10 mouse cellular contexts compared by ENCODE assay signal in the genomic region with DNA sequence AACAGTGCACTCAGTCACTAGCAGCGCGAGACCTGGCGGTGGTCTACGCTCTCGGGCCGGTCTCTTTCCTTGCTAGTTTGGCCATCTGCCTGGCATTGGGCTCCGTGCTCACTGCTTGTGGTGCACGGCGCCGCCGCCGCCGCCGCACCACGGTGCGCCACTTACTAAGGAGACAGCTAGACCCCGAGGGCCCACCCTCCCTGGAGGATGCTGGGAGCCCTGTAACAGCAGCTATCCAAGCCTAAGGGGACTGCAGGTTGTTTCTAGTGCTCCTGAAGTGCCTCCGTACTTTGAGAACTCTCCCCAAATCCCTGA. TPM values are rescaled to one million over a fixed set of nuclear protein-coding genes. Genes with fewer than 3 reads are reported as not detected.
DNase-seq lines count a peak whose midpoint lies in the region; ATAC-seq and TF ChIP-seq lines count a peak whose summit lies in the region.
"Had no signal": no experiment of that assay in that cellular context is flagged by ENCODE, and none has a peak within 500 bp of the region (broad histone marks: within the 10 kb centered on the region; RNA-seq: fewer than 3 reads in every experiment).

No protein-coding gene starts in this region.

- H3K27ac ChIP-seq in heart, embryonic 11.5 days (ENCODE audit: low read depth, low read length): no peak overlapping the region
- no peak overlapping the region for H3K27ac ChIP-seq in forebrain, postnatal 0 days (ENCODE audit: low read depth, low read length)
- H3K27ac ChIP-seq in limb, embryonic 10.5 days: no peak overlapping the region
- no peak overlapping the region for H3K27ac ChIP-seq in stomach, embryonic 14.5 days (ENCODE audit: low read length)
- H3K27ac ChIP-seq: macrophage had no signal

- intact Hi-C loops in heart, postnatal 25 days (cut with DNase I): loop anchor here (5.0 kb wide), 1 partner anchor 63 kb away; no protein-coding TSS in a partner anchor

- peak overlapping the region; percentile 44 for H3K4me2 ChIP-seq in heart, embryonic 11.5 days
- H3K4me2 ChIP-seq in forebrain, postnatal 0 days (ENCODE audit: low read depth): peak overlapping the region; percentile 60
- peak overlapping the region; percentile 26 for H3K4me2 ChIP-seq in stomach, embryonic 14.5 days (replicated peaks; ENCODE audit: low read depth, low read length)

- no peak for ATAC-seq in heart, embryonic 11.5 days (replicated peaks; ENCODE audit: insufficient number of reproducible peaks, low FRiP score, low TSS enrichment)
- ATAC-seq in forebrain, postnatal 0 days: peak; percentile 57
- ATAC-seq in stomach, embryonic 14.5 days (ENCODE audit: insufficient number of reproducible peaks, insufficient read depth, low FRiP score, low read depth): no peak
- no peak for ATAC-seq in CD4-positive, CD25-positive, alpha-beta regulatory T cell, adult 4 months

- WGBS in heart, embryonic 11.5 days (ENCODE audit: insufficient replicate concordance): under 1% methylated on average over 18 of the region's 18 CpGs
- WGBS in forebrain, postnatal 0 days: under 1% methylated on average over 18 of the region's 18 CpGs
- 2% methylated on average over 18 of the region's 18 CpGs for WGBS in limb, embryonic 10.5 days
- WGBS in stomach, embryonic 14.5 days: 1% methylated on average over 18 of the region's 18 CpGs

- no peak for DNase-seq in heart, postnatal 25 days (ENCODE audit: low spot score)
- DNase-seq in R1 (ENCODE audit: low read depth, low spot score): peak; percentile 60
- DNase-seq in forebrain, postnatal 0 days: peak; percentile 66
- DNase-seq in limb, embryonic 10.5 days (ENCODE audit: low spot score): no peak
- no peak for DNase-seq in thymus, adult 18-20 months

- peak overlapping the region; percentile 16 for H3K4me3 ChIP-seq in heart, embryonic 11.5 days (ENCODE audit: low read depth, low read length)
- peak overlapping the region; percentile 28 for H3K4me3 ChIP-seq in forebrain, postnatal 0 days (ENCODE audit: low read depth, low read length)
- peak overlapping the region; percentile 22 for H3K4me3 ChIP-seq in limb, embryonic 10.5 days
- H3K4me3 ChIP-seq in stomach, embryonic 14.5 days (ENCODE audit: low read depth, low read length): peak overlapping the region; percentile 5

- H3K4me1 ChIP-seq in heart, embryonic 11.5 days (ENCODE audit: control insufficient read depth, insufficient read depth, low read length): peaks cover 16% of the 10 kb centered on the region; the same call in 1 of the 2 replicates
- peaks cover 8% of the 10 kb centered on the region; the same call in 1 of the 2 replicates for H3K4me1 ChIP-seq in forebrain, postnatal 0 days (ENCODE audit: insufficient read depth)
- peaks cover 27% of the 10 kb centered on the region for H3K4me1 ChIP-seq in limb, embryonic 10.5 days
- peaks cover 15% of the 10 kb centered on the region for H3K4me1 ChIP-seq in stomach, embryonic 14.5 days (ENCODE audit: control insufficient read depth, insufficient read depth, low read length)

- H3K9ac ChIP-seq in heart, embryonic 11.5 days (ENCODE audit: low read depth, low read length): no peak overlapping the region
- H3K9ac ChIP-seq in forebrain, postnatal 0 days: peak overlapping the region; percentile 48; the same call in 1 of the 2 replicates
- H3K9ac ChIP-seq in stomach, embryonic 14.5 days (replicated peaks; ENCODE audit: low read depth, low read length): no peak overlapping the region

- no peaks in the 10 kb centered on the region for H3K9me3 ChIP-seq in heart, embryonic 11.5 days (replicated peaks; ENCODE audit: control insufficient read depth, low read length)
- no peaks in the 10 kb centered on the region for H3K9me3 ChIP-seq in forebrain, postnatal 0 days (ENCODE audit: low read length)
- H3K9me3 ChIP-seq in limb, embryonic 10.5 days (replicated peaks): no peaks in the 10 kb centered on the region
- no peaks in the 10 kb centered on the region for H3K9me3 ChIP-seq in stomach, embryonic 14.5 days (ENCODE audit: control insufficient read depth, low read depth, low read length)
- H3K9me3 ChIP-seq: G1E had no signal

- H3K27me3 ChIP-seq in heart, embryonic 11.5 days (ENCODE audit: control insufficient read depth, insufficient read depth, low read length): peaks cover 81% of the 10 kb centered on the region
- peaks cover 39% of the 10 kb centered on the region for H3K27me3 ChIP-seq in forebrain, postnatal 0 days (ENCODE audit: insufficient read depth, low read length)
- peaks cover 99% of the 10 kb centered on the region for H3K27me3 ChIP-seq in limb, embryonic 10.5 days (ENCODE audit: low read depth, poor library complexity, severe bottlenecking)
- peaks cover 44% of the 10 kb centered on the region for H3K27me3 ChIP-seq in stomach, embryonic 14.5 days (ENCODE audit: control insufficient read depth, insufficient read depth, low read length)

- TF ChIP-seq CTCF in forebrain, postnatal 0 days (IDR thresholded peaks at IDR 0.05; ENCODE audit: low read depth): no peak

- no peaks in the 10 kb centered on the region for H3K36me3 ChIP-seq in heart, embryonic 11.5 days (ENCODE audit: control insufficient read depth, insufficient read depth, low read length)
- H3K36me3 ChIP-seq in forebrain, postnatal 0 days (ENCODE audit: insufficient read depth): peaks cover 22% of the 10 kb centered on the region
- peaks cover 11% of the 10 kb centered on the region for H3K36me3 ChIP-seq in limb, embryonic 10.5 days
- peaks cover 1% of the 10 kb centered on the region; the same call in 1 of the 2 replicates for H3K36me3 ChIP-seq in stomach, embryonic 14.5 days (ENCODE audit: control insufficient read depth, insufficient read depth, low read length)

RNA-seq across cellular contexts. Expression of gene Lrrc26, which starts 1.1 kb away (rescaled TPM):
- not detected in 2 replicates for polyA plus RNA-seq in heart, embryonic 11.5 days (2014; fragmentation: Nextera tagmentation; extraction: Ambion mirVana)
- not detected for total RNA-seq in heart, postnatal 25 days (2021)
- not detected in 2 replicates for total RNA-seq in forebrain, postnatal 0 days (2014; rRNA removed)
- polyA plus RNA-seq in forebrain, postnatal 0 days (2015; fragmentation: Nextera tagmentation; extraction: Ambion mirVana): 0.15 TPM in 1 of 2 replicates, not detected in the other
- not detected in 2 replicates for polyA plus RNA-seq in limb, embryonic 10.5 days (2016; fragmentation: Nextera tagmentation; extraction: Ambion mirVana)
- polyA plus RNA-seq in stomach, embryonic 14.5 days (2014; fragmentation: Nextera tagmentation; extraction: Ambion mirVana): 1.9 and 3.4 TPM in 2 replicates
- not detected for polyA plus RNA-seq in CD4-positive, CD25-positive, alpha-beta regulatory T cell, adult 4 months (2017; shearing (Covaris generic))
- total RNA-seq: G1E had no signal
- polyA plus RNA-seq: G1E, macrophage had no signal

RNA-seq across cellular contexts. Expression of gene Tmem210, which starts 2.8 kb away (rescaled TPM):
- polyA plus RNA-seq in heart, embryonic 11.5 days (2014; fragmentation: Nextera tagmentation; extraction: Ambion mirVana): not detected in 2 replicates
- total RNA-seq in heart, postnatal 25 days (2021): not detected
- not detected in 2 replicates for total RNA-seq in forebrain, postnatal 0 days (2014; rRNA removed)
- not detected in 2 replicates for polyA plus RNA-seq in forebrain, postnatal 0 days (2015; fragmentation: Nextera tagmentation; extraction: Ambion mirVana)
- polyA plus RNA-seq in limb, embryonic 10.5 days (2016; fragmentation: Nextera tagmentation; extraction: Ambion mirVana): not detected in 2 replicates
- not detected in 2 replicates for polyA plus RNA-seq in stomach, embryonic 14.5 days (2014; fragmentation: Nextera tagmentation; extraction: Ambion mirVana)
- polyA plus RNA-seq in CD4-positive, CD25-positive, alpha-beta regulatory T cell, adult 4 months (2017; shearing (Covaris generic)): not detected
- total RNA-seq: G1E had no signal
- polyA plus RNA-seq: G1E, macrophage had no signal

RNA-seq across cellular contexts. Expression of gene Anapc2, which starts 18.5 kb away (rescaled TPM):
- 73.0 and 76.1 TPM in 2 replicates for polyA plus RNA-seq in heart, embryonic 11.5 days (2014; fragmentation: Nextera tagmentation; extraction: Ambion mirVana)
- total RNA-seq in heart, postnatal 25 days (2021): 10 to 100 TPM; 38.4 to 40.7 TPM
- 30.2 and 37.9 TPM in 2 replicates for total RNA-seq in forebrain, postnatal 0 days (2014; rRNA removed)
- polyA plus RNA-seq in forebrain, postnatal 0 days (2015; fragmentation: Nextera tagmentation; extraction: Ambion mirVana): 90.7 and 108 TPM in 2 replicates
- polyA plus RNA-seq in limb, embryonic 10.5 days (2016; fragmentation: Nextera tagmentation; extraction: Ambion mirVana): 138 and 153 TPM in 2 replicates
- 108 and 116 TPM in 2 replicates for polyA plus RNA-seq in stomach, embryonic 14.5 days (2014; fragmentation: Nextera tagmentation; extraction: Ambion mirVana)
- 10 to 100 TPM; 34.8 to 54.1 TPM for polyA plus RNA-seq in CD4-positive, CD25-positive, alpha-beta regulatory T cell, adult 4 months (2017; shearing (Covaris generic))

RNA-seq across cellular contexts. Expression of gene Ssna1, which starts 18.5 kb away (rescaled TPM):
- polyA plus RNA-seq in heart, embryonic 11.5 days (2014; fragmentation: Nextera tagmentation; extraction: Ambion mirVana): 156 and 175 TPM in 2 replicates
- 10 to 100 TPM; 36.7 to 40.5 TPM for total RNA-seq in heart, postnatal 25 days (2021)
- total RNA-seq in forebrain, postnatal 0 days (2014; rRNA removed): 108 and 127 TPM in 2 replicates
- 189 and 195 TPM in 2 replicates for polyA plus RNA-seq in forebrain, postnatal 0 days (2015; fragmentation: Nextera tagmentation; extraction: Ambion mirVana)
- polyA plus RNA-seq in limb, embryonic 10.5 days (2016; fragmentation: Nextera tagmentation; extraction: Ambion mirVana): 235 and 243 TPM in 2 replicates
- 241 and 246 TPM in 2 replicates for polyA plus RNA-seq in stomach, embryonic 14.5 days (2014; fragmentation: Nextera tagmentation; extraction: Ambion mirVana)
- polyA plus RNA-seq in CD4-positive, CD25-positive, alpha-beta regulatory T cell, adult 4 months (2017; shearing (Covaris generic)): 100 to 1,000 TPM; 124 to 131 TPM

RNA-seq across cellular contexts. Expression of gene Grin1, which starts 28.2 kb away (rescaled TPM):
- polyA plus RNA-seq in heart, embryonic 11.5 days (2014; fragmentation: Nextera tagmentation; extraction: Ambion mirVana): 0.96 and 1.1 TPM in 2 replicates
- not detected for total RNA-seq in heart, postnatal 25 days (2021)
- total RNA-seq in forebrain, postnatal 0 days (2014; rRNA removed): 77.3 and 88.5 TPM in 2 replicates
- polyA plus RNA-seq in forebrain, postnatal 0 days (2015; fragmentation: Nextera tagmentation; extraction: Ambion mirVana): 46.9 and 58.2 TPM in 2 replicates
- 0.30 and 0.46 TPM in 2 replicates for polyA plus RNA-seq in limb, embryonic 10.5 days (2016; fragmentation: Nextera tagmentation; extraction: Ambion mirVana)
- 1.8 and 3.2 TPM in 2 replicates for polyA plus RNA-seq in stomach, embryonic 14.5 days (2014; fragmentation: Nextera tagmentation; extraction: Ambion mirVana)
- polyA plus RNA-seq in CD4-positive, CD25-positive, alpha-beta regulatory T cell, adult 4 months (2017; shearing (Covaris generic)): not detected
- polyA plus RNA-seq: macrophage had no signal

Comparison
In these comparisons a context has a peak if more than half of its experiments do, and no peak if none do; other contexts are left out.
1. DNase-seq: peak in R1 (single experiment) and forebrain, postnatal 0 days (single experiment); none in heart, postnatal 25 days (single experiment), limb, embryonic 10.5 days (single experiment) and thymus, adult 18-20 months (0 of 2).
2. Peak in every context shown above with its lines, with median percentiles within 50 percentile points of each other: H3K4me2 ChIP-seq and H3K4me3 ChIP-seq.